Mouse (Mus musculus) stomach, embryonic 15.5 days (tissue): Measurements from ENCODE around the gene Cyp26b1. TPM values are rescaled to one million over a fixed set of nuclear protein-coding genes. Genes with fewer than 3 reads are reported as not detected.

Source experiments
- ATAC-seq: fragments of 200-750 bp; cut with Nextera tagmentation; 2 replicates; pipeline ENCODE4 v1.8.0; 2017; ENCODE audit warnings: low read depth, moderate number of reproducible peaks, moderate TSS enrichment; ENCODE audit not compliant: insufficient read depth, low FRiP score
- H3K27ac ChIP-seq: fragments of 300-500 bp; sonication (generic); 2 replicates; pipeline ENCODE4 v1.5.1; 2015; ENCODE audit warnings: mild to moderate bottlenecking, inconsistent platforms
- H3K27me3 ChIP-seq: fragments of 300-500 bp; sonication (generic); replicated peaks from 2 replicates; pipeline ENCODE4 v1.6.1; 2015; ENCODE audit warnings: inconsistent platforms
- H3K36me3 ChIP-seq: fragments of 300-500 bp; sonication (generic); 2 replicates; pipeline ENCODE4 v1.6.1; 2015; ENCODE audit warnings: inconsistent platforms
- H3K4me1 ChIP-seq: fragments of 300-500 bp; sonication (generic); 2 replicates; pipeline ENCODE4 v1.6.1; 2015; ENCODE audit warnings: inconsistent platforms
- H3K4me2 ChIP-seq: fragments of 300-500 bp; sonication (generic); 2 replicates; pipeline ENCODE4 v1.6.1; 2015; ENCODE audit warnings: mild to moderate bottlenecking, inconsistent platforms
- H3K4me3 ChIP-seq: fragments of 300-500 bp; sonication (generic); replicated peaks from 2 replicates; pipeline ENCODE4 v1.5.1; 2015; ENCODE audit warnings: inconsistent platforms
- H3K9ac ChIP-seq: fragments of 300-500 bp; sonication (generic); 2 replicates; pipeline ENCODE4 v1.6.1; 2015; ENCODE audit warnings: inconsistent platforms
- H3K9me3 ChIP-seq: fragments of 300-500 bp; sonication (generic); 2 replicates; pipeline ENCODE4 v1.6.1; 2016; ENCODE audit warnings: inconsistent platforms
- WGBS: fragments of 180-500 bp; shearing (Covaris S2); methylation state at CpG from one replicate; pipeline ENCODE4 v1.1.7; 2015; 5-methylcytosine and 5-hydroxymethylcytosine counted together
- polyA plus RNA-seq: library from polyadenylated mRNA; unstranded; fragments of >200 nt; fragmentation: Nextera tagmentation; extraction: Ambion mirVana; gene quantifications from 2 replicates; pipeline ENCODE4 v1.2.1, GENCODE M21; 2015

The Cyp26b1 gene
- polyA plus RNA-seq, 1 experiment from 2014 or later: 2.4 TPM

DNA sequence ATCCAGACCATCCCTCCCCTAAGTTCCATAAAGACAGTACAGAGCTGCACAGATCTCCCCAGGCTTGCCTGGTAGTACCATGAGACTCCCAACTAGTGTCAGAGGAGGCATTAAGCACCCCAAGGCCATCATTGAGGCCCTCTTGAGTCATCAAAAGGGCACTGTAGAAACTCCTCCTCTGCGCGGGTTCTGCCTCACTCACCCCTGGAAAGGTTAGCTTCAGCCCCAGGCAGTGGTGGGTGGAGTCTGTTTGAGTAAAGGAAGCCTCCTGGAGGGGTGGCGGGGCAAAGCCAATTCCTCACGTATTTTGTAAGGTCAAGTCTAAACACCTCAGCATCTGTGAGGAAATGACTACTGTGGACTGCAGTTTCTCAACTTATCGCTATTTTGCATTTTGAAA, 50.2 kb downstream of the Cyp26b1 start:
- ATAC-seq: no peak
- Histone ChIP-seq H3K4me3 (no peak overlapping the region), H3K27me3 (no peaks in the 10 kb centered on the region), H3K4me2 (no peak overlapping the region), H3K9me3 (no peaks in the 10 kb centered on the region), H3K36me3 (no peaks in the 10 kb centered on the region), H3K9ac (no peak overlapping the region), H3K4me1 (no peaks in the 10 kb centered on the region), H3K27ac (no peak overlapping the region)
- 30% methylated on average over 5 of the region's 5 CpGs for WGBS

DNA sequence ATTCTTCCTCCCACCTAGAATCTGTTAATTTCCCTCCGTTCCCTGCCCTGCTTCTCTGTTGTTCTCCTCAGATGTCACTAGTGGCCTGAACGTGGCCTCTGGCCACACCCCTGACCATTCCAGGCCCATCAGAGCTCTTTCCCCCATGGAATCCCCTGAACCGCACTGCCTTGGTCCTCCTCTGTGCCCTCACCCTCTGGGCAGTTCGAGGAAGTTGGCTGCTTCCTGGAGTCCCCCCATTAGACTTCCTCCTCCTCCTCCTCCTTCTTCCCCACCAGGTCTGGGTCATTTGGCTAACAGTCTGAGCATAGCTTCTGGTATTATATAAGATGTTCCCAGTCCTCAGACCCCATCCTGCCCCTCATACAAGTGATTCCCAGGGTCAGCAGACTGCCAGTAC, 53.8 kb downstream of the Cyp26b1 start:
- Histone ChIP-seq H3K36me3 (no peaks in the 10 kb centered on the region), H3K27me3 (no peaks in the 10 kb centered on the region), H3K4me2 (no peak overlapping the region), H3K4me1 (no peaks in the 10 kb centered on the region), H3K9ac (no peak overlapping the region), H3K27ac (no peak overlapping the region), H3K9me3 (no peaks in the 10 kb centered on the region), H3K4me3 (no peak overlapping the region)
- no peak for ATAC-seq
- WGBS: 50% methylated on average over 4 of the region's 4 CpGs

DNA sequence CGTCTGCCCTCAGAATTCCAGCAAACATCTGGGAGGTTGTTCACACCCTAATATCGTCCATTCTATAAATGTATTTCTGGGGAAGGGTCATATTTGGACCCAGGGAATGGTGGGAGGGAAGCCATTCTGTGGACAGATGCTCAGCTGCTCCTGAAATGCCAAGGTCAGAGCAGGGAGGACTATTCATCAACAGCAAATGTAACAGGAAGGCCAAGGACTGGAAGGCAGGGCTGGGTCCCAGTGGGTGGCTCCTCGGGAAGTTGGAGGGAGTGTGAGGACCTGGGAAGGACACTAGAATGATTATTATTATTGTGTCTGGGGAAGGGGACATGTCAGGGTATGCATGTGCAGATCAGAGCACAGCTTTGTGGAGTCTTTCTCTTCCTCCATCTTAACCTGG, 55.0 kb downstream of the Cyp26b1 start:
- Histone ChIP-seq H3K4me1 (no peaks in the 10 kb centered on the region), H3K4me2 (no peak overlapping the region), H3K4me3 (no peak overlapping the region), H3K36me3 (no peaks in the 10 kb centered on the region), H3K9ac (no peak overlapping the region), H3K27ac (no peak overlapping the region), H3K27me3 (no peaks in the 10 kb centered on the region), H3K9me3 (no peaks in the 10 kb centered on the region)
- WGBS: 65% methylated on average over 3 of the region's 3 CpGs
- no peak for ATAC-seq

DNA sequence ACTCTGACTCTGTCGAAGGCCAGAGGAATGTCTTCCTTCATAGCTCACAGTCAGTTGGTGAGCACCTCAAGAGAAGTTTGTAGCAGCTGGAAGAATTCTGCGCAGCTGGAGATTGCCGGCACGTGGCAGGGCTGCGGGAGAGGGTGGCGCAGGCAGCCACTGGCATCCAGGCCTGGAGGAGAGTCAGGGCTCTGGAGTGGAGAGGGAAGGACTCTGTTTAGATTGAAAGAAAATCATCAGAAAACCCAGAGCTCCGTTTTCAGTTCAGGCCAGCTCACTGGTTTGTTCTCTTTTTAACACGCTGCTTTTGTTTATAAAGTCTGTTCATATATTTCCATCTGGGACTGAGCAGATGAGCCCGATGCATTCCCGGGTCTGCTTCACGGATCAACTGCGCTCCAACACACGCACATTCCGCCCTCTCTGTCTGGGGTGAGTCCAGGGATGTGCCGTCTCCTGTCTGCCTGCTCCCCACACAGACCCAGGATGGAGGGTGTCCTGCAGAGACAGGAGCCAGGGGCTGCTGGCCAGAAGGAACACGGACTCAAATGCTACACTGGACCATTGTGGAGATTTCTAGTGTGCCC, 56.0 kb downstream of the Cyp26b1 start:
- H3K9ac ChIP-seq: no peak overlapping the region
- H3K9me3 ChIP-seq: no peaks in the 10 kb centered on the region
- no peaks in the 10 kb centered on the region for H3K27me3 ChIP-seq
- H3K4me3 ChIP-seq: no peak overlapping the region
- 42% methylated on average over 16 of the region's 16 CpGs for WGBS
- H3K4me1 ChIP-seq: no peaks in the 10 kb centered on the region
- 0 out of 2 replicates have a peak, but pooled peaks have one; percentile 22 for ATAC-seq
- H3K4me2 ChIP-seq: no peak overlapping the region
- no peak overlapping the region for H3K27ac ChIP-seq
- H3K36me3 ChIP-seq: no peaks in the 10 kb centered on the region

DNA sequence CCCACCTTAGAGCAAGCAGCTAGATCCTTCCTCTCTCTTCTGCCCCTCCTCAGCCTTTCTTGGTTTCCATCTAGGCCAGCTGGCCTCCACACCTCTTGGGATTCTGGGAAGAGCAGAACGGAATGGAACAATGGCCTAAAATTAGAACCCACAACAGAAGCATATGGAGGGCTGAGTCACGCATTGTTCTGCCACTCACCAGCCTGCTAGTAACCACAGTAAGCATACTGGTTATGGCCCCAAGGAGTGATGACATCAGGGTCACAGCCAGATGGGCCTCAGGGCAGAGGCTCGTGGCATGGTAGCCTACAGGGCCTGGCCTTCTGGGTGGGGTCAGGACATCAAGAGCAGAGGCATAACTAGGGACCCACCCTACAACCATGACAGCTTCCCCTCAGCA, 58.8 kb downstream of the Cyp26b1 start:
- WGBS: 77% methylated on average over 3 of the region's 3 CpGs
- no peak for ATAC-seq
- Histone ChIP-seq H3K4me2 (no peak overlapping the region), H3K36me3 (no peaks in the 10 kb centered on the region), H3K9me3 (no peaks in the 10 kb centered on the region), H3K27ac (no peak overlapping the region), H3K4me3 (no peak overlapping the region), H3K27me3 (no peaks in the 10 kb centered on the region), H3K4me1 (no peaks in the 10 kb centered on the region), H3K9ac (no peak overlapping the region)

DNA sequence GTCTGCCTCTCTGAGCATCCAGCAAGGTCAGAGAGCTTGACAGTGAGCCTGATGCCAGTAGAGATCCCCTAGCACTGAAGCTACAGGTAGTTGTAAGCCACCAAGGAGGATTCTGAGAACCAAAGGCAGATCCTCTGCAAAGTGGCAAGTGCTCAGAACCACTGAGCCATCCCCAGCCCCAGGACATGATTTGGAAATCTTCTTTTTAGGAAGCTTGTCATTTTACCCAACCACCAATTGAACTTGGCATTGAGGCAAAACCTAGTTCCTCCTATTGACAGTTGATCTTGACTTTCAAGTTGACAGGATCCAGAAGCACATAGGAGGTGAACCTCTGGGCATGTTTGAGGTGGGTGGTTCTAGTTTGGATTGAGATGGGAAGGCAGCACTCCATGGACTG, 63.8 kb downstream of the Cyp26b1 start:
- Histone ChIP-seq H3K4me3 (no peak overlapping the region), H3K4me2 (no peak overlapping the region), H3K9ac (no peak overlapping the region), H3K36me3 (no peaks in the 10 kb centered on the region), H3K9me3 (no peaks in the 10 kb centered on the region), H3K27ac (no peak overlapping the region; the same call in 1 of the 2 replicates), H3K4me1 (no peaks in the 10 kb centered on the region), H3K27me3 (no peaks in the 10 kb centered on the region)
- no peak for ATAC-seq

DNA sequence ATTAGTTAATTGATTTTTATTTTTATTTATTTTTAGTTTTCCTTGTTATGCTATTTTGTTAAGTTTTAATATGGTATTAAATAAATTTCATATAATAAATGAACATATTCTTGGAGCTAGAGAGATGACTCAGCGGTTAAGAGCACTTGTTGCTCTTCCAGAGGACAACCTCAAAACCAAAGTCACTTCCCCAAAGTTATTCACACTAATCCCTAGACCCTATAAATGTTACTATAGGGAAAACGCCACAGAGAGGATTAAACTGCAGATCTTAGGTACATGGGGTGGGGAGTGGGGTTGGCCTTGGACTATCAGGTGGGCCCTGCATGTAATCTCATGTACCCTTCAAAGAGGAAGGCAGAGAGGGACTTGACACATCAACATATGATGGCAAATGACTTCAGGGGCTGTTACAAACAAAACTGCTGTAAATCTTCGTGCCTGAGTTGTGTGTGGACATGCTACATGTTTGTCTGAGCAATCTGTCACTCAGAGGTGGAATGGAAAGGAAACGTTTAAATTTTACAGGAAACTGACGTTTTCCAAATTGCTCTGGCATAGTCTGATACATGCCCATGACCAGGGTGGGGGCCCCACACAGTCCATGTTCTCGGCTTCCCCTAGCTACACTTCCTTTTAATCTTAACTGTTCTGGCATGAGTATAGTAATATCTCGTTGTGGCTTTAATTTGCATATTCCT, 68.7 kb downstream of the Cyp26b1 start:
- H3K27ac ChIP-seq: no peak overlapping the region
- H3K9ac ChIP-seq: no peak overlapping the region
- no peaks in the 10 kb centered on the region for H3K36me3 ChIP-seq
- H3K4me1 ChIP-seq: no peaks in the 10 kb centered on the region
- H3K4me2 ChIP-seq: no peak overlapping the region
- H3K27me3 ChIP-seq: no peaks in the 10 kb centered on the region
- WGBS: 66% methylated on average over 7 of the region's 7 CpGs
- no peak for ATAC-seq
- no peaks in the 10 kb centered on the region for H3K9me3 ChIP-seq
- H3K4me3 ChIP-seq: no peak overlapping the region
